Mouse (Mus musculus) hindbrain, embryonic 13.5 days (tissue): Measurements from ENCODE around the gene Tjap1. TPM values are rescaled to one million over a fixed set of nuclear protein-coding genes. Genes with fewer than 3 reads are reported as not detected.

ENCODE experiments used
- ATAC-seq: fragments of 200-750 bp; cut with Nextera tagmentation; 2 replicates; pipeline ENCODE4 v1.8.0; 2017; ENCODE audit warnings: moderate TSS enrichment; ENCODE audit not compliant: low FRiP score
- H3K27ac ChIP-seq: fragments of 300-500 bp; sonication (generic); 2 replicates; pipeline ENCODE4 v1.5.1; 2015; ENCODE audit warnings: inconsistent platforms, mild to moderate bottlenecking, moderate library complexity
- H3K27me3 ChIP-seq: fragments of 300-500 bp; sonication (generic); 2 replicates; pipeline ENCODE4 v1.6.1; 2015; ENCODE audit warnings: mild to moderate bottlenecking, inconsistent platforms
- H3K36me3 ChIP-seq: fragments of 300-500 bp; sonication (generic); 2 replicates; pipeline ENCODE4 v1.6.1; 2015; ENCODE audit warnings: mild to moderate bottlenecking, inconsistent platforms
- H3K4me1 ChIP-seq: fragments of 300-500 bp; sonication (generic); replicated peaks from 2 replicates; pipeline ENCODE4 v1.6.1; 2015; ENCODE audit warnings: inconsistent platforms
- H3K4me2 ChIP-seq: fragments of 300-500 bp; sonication (generic); 2 replicates; pipeline ENCODE4 v1.6.1; 2015; ENCODE audit warnings: inconsistent platforms, mild to moderate bottlenecking, moderate library complexity
- H3K4me3 ChIP-seq: fragments of 300-500 bp; sonication (generic); 2 replicates; pipeline ENCODE4 v1.5.1; 2015; ENCODE audit warnings: mild to moderate bottlenecking, inconsistent platforms
- H3K9ac ChIP-seq: fragments of 300-500 bp; sonication (generic); 2 replicates; pipeline ENCODE4 v1.6.1; 2015; ENCODE audit warnings: mild to moderate bottlenecking, inconsistent platforms
- H3K9me3 ChIP-seq: fragments of 300-500 bp; sonication (generic); 2 replicates; pipeline ENCODE4 v1.6.1; 2016; ENCODE audit warnings: inconsistent platforms
- WGBS: fragments of 180-500 bp; shearing (Covaris S2); methylation state at CpG from one replicate; pipeline ENCODE4 v1.1.7; 2015; 5-methylcytosine and 5-hydroxymethylcytosine counted together
- polyA plus RNA-seq: library from polyadenylated mRNA; unstranded; fragments of >200 nt; fragmentation: Nextera tagmentation; extraction: Ambion mirVana; gene quantifications from 2 replicates; pipeline ENCODE4 v1.2.1, GENCODE M21; 2015

Gene Tjap1
- polyA plus RNA-seq, 1 experiment from 2014 or later: 33.8 TPM

- Histone ChIP-seq H3K4me1 (peaks cover 25% of the 10 kb centered on the region), H3K9me3 (no peaks in the 10 kb centered on the region), H3K27ac (no peak overlapping the region), H3K4me2 (no peak overlapping the region), H3K9ac (peak overlapping the region; percentile 35; the same call in 1 of the 2 replicates), H3K4me3 (no peak overlapping the region), H3K27me3 (no peaks in the 10 kb centered on the region), H3K36me3 (peaks cover 75% of the 10 kb centered on the region)
- ATAC-seq: no peak
- 66% methylated on average over 10 of the region's 10 CpGs for WGBS
These were observed 38.2 kb downstream of the Tjap1 start for GRCm38 (mm10) chr17:46244579-46244978.

GRCm38 (mm10) chr17:46243624-46244023 is 39.2 kb downstream of the Tjap1 start:
- H3K27ac ChIP-seq: no peak overlapping the region
- H3K4me2 ChIP-seq: no peak overlapping the region
- H3K9me3 ChIP-seq: no peaks in the 10 kb centered on the region
- no peak for ATAC-seq
- H3K9ac ChIP-seq: no peak overlapping the region
- H3K4me1 ChIP-seq: peaks cover 16% of the 10 kb centered on the region
- peaks cover 79% of the 10 kb centered on the region for H3K36me3 ChIP-seq
- H3K4me3 ChIP-seq: no peak overlapping the region
- WGBS: 73% methylated on average over 2 of the region's 2 CpGs
- H3K27me3 ChIP-seq: no peaks in the 10 kb centered on the region

- no peak overlapping the region for H3K4me2 ChIP-seq
- peaks cover 85% of the 10 kb centered on the region for H3K36me3 ChIP-seq
These were observed 39.8 kb downstream of the Tjap1 start for GRCm38 (mm10) chr17:46242993-46243392.

GRCm38 (mm10) chr17:46242274-46242673 is 40.6 kb downstream of the Tjap1 start:
- H3K4me3 ChIP-seq: no peak overlapping the region
- no peak for ATAC-seq
- H3K4me2 ChIP-seq: no peak overlapping the region
- no peaks in the 10 kb centered on the region for H3K9me3 ChIP-seq
- H3K4me1 ChIP-seq: peaks cover 13% of the 10 kb centered on the region
- peaks cover 93% of the 10 kb centered on the region for H3K36me3 ChIP-seq
- H3K27me3 ChIP-seq: no peaks in the 10 kb centered on the region
- WGBS: 91% methylated on average over 13 of the region's 13 CpGs
- no peak overlapping the region for H3K9ac ChIP-seq
- H3K27ac ChIP-seq: no peak overlapping the region

More at GRCm38 (mm10) chr17:46242993-46243392, 39.8 kb downstream of the Tjap1 start:
- 88% methylated on average over 4 of the region's 4 CpGs for WGBS
- Histone ChIP-seq H3K9me3 (no peaks in the 10 kb centered on the region), H3K4me3 (no peak overlapping the region), H3K27ac (no peak overlapping the region), H3K9ac (no peak overlapping the region), H3K4me1 (peaks cover 13% of the 10 kb centered on the region), H3K27me3 (no peaks in the 10 kb centered on the region)
- ATAC-seq: no peak

GRCm38 (mm10) chr17:46241471-46241870 is 41.4 kb downstream of the Tjap1 start:
- 91% methylated on average over 11 of the region's 11 CpGs for WGBS
- ATAC-seq: no peak
- Histone ChIP-seq H3K9me3 (no peaks in the 10 kb centered on the region), H3K36me3 (peaks cover 99% of the 10 kb centered on the region), H3K4me3 (no peak overlapping the region), H3K27me3 (no peaks in the 10 kb centered on the region), H3K4me1 (peaks cover 5% of the 10 kb centered on the region), H3K27ac (no peak overlapping the region), H3K9ac (no peak overlapping the region), H3K4me2 (no peak overlapping the region)

- ATAC-seq: no peak
- WGBS: 95% methylated on average over 15 of the region's 15 CpGs
- Histone ChIP-seq H3K36me3 (peaks cover 97% of the 10 kb centered on the region), H3K9ac (no peak overlapping the region), H3K4me1 (no peaks in the 10 kb centered on the region), H3K9me3 (no peaks in the 10 kb centered on the region), H3K27ac (no peak overlapping the region), H3K4me3 (no peak overlapping the region), H3K4me2 (no peak overlapping the region), H3K27me3 (no peaks in the 10 kb centered on the region)
These were observed 43.2 kb downstream of the Tjap1 start for GRCm38 (mm10) chr17:46239516-46240114.

GRCm38 (mm10) chr17:46237480-46237879 is 45.3 kb downstream of the Tjap1 start:
- H3K36me3 ChIP-seq: peaks cover 95% of the 10 kb centered on the region
- WGBS: 87% methylated on average over 5 of the region's 5 CpGs

GRCm38 (mm10) chr17:46237079-46237478 is 45.7 kb downstream of the Tjap1 start:
- peaks cover 91% of the 10 kb centered on the region for H3K36me3 ChIP-seq
- no peak for ATAC-seq
- H3K4me2 ChIP-seq: no peak overlapping the region
- no peaks in the 10 kb centered on the region for H3K27me3 ChIP-seq
- H3K4me3 ChIP-seq: no peak overlapping the region
- no peak overlapping the region for H3K27ac ChIP-seq
- H3K9ac ChIP-seq: no peak overlapping the region
- WGBS: 91% methylated on average over 6 of the region's 6 CpGs
- no peaks in the 10 kb centered on the region for H3K4me1 ChIP-seq
- no peaks in the 10 kb centered on the region for H3K9me3 ChIP-seq

More at GRCm38 (mm10) chr17:46237480-46237879, 45.3 kb downstream of the Tjap1 start:
- H3K9me3 ChIP-seq: no peaks in the 10 kb centered on the region
- H3K4me1 ChIP-seq: no peaks in the 10 kb centered on the region
- no peak overlapping the region for H3K27ac ChIP-seq
- no peak overlapping the region for H3K4me2 ChIP-seq
- ATAC-seq: no peak
- H3K4me3 ChIP-seq: no peak overlapping the region
- H3K27me3 ChIP-seq: no peaks in the 10 kb centered on the region
- no peak overlapping the region for H3K9ac ChIP-seq

GRCm38 (mm10) chr17:46236067-46236466 is 46.8 kb downstream of the Tjap1 start:
- Histone ChIP-seq H3K4me1 (no peaks in the 10 kb centered on the region), H3K36me3 (peaks cover 88% of the 10 kb centered on the region), H3K9me3 (no peaks in the 10 kb centered on the region), H3K27me3 (no peaks in the 10 kb centered on the region), H3K9ac (no peak overlapping the region), H3K4me3 (no peak overlapping the region), H3K4me2 (no peak overlapping the region), H3K27ac (no peak overlapping the region)
- WGBS: 89% methylated on average over 1 of the region's 1 CpGs
- no peak for ATAC-seq

- Histone ChIP-seq H3K27ac (no peak overlapping the region), H3K9me3 (no peaks in the 10 kb centered on the region), H3K4me3 (no peak overlapping the region), H3K4me1 (no peaks in the 10 kb centered on the region), H3K27me3 (no peaks in the 10 kb centered on the region), H3K4me2 (no peak overlapping the region), H3K9ac (no peak overlapping the region), H3K36me3 (peaks cover 92% of the 10 kb centered on the region)
- 90% methylated on average over 7 of the region's 7 CpGs for WGBS
- ATAC-seq: no peak
These were observed 55.2 kb downstream of the Tjap1 start for GRCm38 (mm10) chr17:46227576-46227975.

- no peaks in the 10 kb centered on the region for H3K9me3 ChIP-seq
- H3K36me3 ChIP-seq: peaks cover 99% of the 10 kb centered on the region
- WGBS: 96% methylated on average over 3 of the region's 3 CpGs
- no peaks in the 10 kb centered on the region for H3K27me3 ChIP-seq
- no peak for ATAC-seq
- no peaks in the 10 kb centered on the region for H3K4me1 ChIP-seq
- H3K27ac ChIP-seq: no peak overlapping the region
- H3K4me2 ChIP-seq: no peak overlapping the region
- no peak overlapping the region for H3K9ac ChIP-seq
- H3K4me3 ChIP-seq: no peak overlapping the region
These were observed 61.2 kb downstream of the Tjap1 start for GRCm38 (mm10) chr17:46221601-46222000.

GRCm38 (mm10) chr17:46210550-46210949 is 72.3 kb downstream of the Tjap1 start:
- Histone ChIP-seq H3K9me3 (no peaks in the 10 kb centered on the region), H3K4me3 (no peak overlapping the region), H3K27me3 (no peaks in the 10 kb centered on the region), H3K4me2 (no peak overlapping the region), H3K27ac (no peak overlapping the region), H3K4me1 (no peaks in the 10 kb centered on the region), H3K9ac (no peak overlapping the region), H3K36me3 (peaks cover 95% of the 10 kb centered on the region)
- 97% methylated on average over 3 of the region's 3 CpGs for WGBS
- ATAC-seq: no peak
